Mouse (Mus musculus) layer of hippocampus, adult 9-11 months (tissue): ENCODE measurements around the gene Klhl26.

Source experiments
- DNase-seq: peaks from one replicate; pipeline ENCODE4 v3.0.0; 2022

The Klhl26 gene

DNA sequence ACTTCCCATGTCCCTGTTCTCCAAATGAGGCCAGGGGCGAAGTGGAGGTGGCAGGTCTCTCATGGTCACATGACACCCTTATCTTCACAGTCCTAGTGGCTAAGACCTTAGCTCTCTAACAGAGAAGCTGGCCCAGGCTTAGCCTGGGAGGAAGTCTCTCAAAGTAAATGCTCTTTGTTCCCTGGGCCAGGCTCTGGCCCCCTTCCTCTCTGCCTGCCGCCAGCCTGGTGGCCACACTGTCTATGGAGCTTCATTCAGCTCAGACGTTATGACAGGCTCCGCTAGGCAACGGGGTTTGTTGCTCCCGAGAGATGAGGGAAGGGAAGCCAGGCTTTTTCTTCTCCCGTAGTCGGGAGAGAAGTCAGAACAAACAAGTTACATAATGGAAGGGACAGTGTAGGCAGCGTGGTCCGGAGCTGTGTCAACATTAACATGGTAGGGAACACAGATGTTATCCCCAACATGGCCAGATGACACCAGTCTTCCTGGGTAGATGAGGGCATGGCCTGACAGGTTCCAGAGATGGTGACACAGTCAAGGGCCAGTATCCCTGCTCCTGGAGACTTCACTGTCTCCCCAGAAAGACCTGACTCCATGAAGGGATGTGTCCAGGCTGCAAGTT lies 7.4 kb downstream of the Klhl26 start:
- no peak for DNase-seq

- no peak for DNase-seq
Measured at GRCm38 (mm10) chr8:70468733-70469132, 8.0 kb downstream of the Klhl26 start.

DNA sequence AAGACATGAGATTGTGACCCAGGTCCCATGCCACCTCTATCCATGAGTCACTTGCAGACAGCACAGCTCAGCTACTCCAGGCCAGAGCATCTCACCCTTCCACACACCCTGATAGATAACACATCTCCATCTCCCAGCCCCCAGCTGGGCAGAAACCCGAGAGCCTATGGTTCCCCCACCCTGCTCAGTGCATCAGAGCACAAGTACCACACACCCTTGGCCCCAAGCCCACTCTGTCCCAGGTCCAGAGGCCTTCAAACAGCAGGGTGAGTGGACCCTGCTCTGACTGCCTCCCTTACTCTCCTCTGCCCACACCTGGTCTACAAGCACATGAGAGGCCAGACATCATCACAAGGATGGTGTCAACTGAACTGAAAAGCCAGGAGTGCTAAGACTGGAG lies 8.9 kb downstream of the Klhl26 start:
- no peak for DNase-seq

GRCm38 (mm10) chr8:70467229-70467725 lies 9.5 kb downstream of the Klhl26 start:
- no peak for DNase-seq

DNA sequence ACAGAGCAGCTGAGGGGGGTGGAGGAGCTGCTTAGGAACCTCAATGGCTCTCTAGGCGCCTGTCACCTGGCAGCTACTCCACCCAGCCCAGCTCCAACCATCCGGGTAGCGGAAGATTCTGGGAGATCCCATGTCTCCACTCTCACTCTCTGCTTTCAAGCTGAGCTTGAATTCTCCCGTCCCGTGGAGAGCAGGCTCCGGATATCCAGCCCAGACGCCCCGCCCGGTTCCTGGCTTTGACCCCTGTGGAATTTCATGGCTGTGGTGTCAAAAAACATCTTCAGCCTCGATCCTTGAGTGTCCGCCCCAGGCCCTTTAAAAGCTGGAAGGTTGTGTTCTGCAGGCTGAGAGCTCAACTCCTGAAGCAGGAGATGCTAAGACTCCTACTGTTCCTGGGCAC lies 10.0 kb downstream of the Klhl26 start:
- DNase-seq, result no peak

- DNase-seq, result no peak
Measured at GRCm38 (mm10) chr8:70466305-70466704, 10.5 kb downstream of the Klhl26 start.

- DNase-seq, result no peak
Measured at GRCm38 (mm10) chr8:70465701-70466100, 11.1 kb downstream of the Klhl26 start.

DNA sequence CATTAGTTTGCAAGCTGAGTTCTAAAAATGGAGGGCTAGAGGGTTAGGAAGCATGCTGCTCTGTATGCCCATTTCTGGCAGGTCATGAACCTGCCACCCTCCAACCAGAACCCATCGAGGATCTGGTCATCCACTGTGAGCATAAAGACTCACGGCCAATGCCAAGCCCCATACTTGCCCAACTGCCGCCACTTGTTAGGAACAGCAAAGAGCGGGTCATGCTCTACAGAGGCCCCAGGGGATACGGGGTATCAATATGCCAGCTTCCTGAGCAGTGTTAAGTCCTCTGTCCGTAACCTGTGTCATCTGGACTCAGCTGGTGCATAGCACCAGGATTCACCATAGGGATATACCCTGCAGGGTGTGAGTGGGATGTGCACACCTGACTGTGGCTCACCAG lies 12.6 kb downstream of the Klhl26 start:
- no peak for DNase-seq

- peak; percentile 88 for DNase-seq
Measured at GRCm38 (mm10) chr8:70463306-70463705, 13.5 kb downstream of the Klhl26 start.

DNA sequence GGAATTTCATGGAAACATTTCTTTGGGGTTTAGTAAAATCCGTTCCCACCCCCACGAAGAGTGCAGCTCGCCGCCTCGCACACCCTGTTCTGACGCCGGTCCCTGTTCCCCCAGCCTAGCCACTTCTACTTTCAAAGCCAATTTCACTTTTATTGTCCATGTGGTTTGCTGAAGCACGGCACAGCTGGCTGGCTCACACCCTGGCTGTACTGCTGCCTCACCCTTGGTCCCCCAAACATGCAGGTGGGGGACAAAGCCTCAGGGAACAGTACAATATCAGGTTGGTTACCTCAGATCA lies 14.3 kb downstream of the Klhl26 start:
- DNase-seq, result no peak

- no peak for DNase-seq
Measured at GRCm38 (mm10) chr8:70461765-70462515, 14.8 kb downstream of the Klhl26 start.

DNA sequence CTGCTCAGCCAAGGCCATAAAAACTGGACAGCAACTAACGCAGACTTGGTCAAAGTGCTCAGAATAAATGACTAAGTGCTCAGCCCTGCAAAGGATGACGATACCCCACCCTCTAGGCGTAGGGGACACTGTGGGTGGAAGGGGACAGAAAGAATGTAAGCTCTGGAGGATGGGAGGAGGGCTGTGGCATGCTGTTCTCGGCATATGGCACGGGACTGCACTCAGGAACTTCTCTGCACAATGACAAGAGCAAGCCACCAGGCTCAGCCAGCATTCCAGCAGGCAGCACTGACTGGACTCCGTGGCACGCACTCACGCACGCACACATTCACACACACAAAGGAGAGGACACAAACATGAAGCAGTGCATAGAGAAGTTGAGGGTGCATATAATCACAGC lies 16.2 kb downstream of the Klhl26 start:
- DNase-seq, result peak; percentile 67

- DNase-seq, result no peak
Measured at GRCm38 (mm10) chr8:70460199-70460598, 16.6 kb downstream of the Klhl26 start.

DNA sequence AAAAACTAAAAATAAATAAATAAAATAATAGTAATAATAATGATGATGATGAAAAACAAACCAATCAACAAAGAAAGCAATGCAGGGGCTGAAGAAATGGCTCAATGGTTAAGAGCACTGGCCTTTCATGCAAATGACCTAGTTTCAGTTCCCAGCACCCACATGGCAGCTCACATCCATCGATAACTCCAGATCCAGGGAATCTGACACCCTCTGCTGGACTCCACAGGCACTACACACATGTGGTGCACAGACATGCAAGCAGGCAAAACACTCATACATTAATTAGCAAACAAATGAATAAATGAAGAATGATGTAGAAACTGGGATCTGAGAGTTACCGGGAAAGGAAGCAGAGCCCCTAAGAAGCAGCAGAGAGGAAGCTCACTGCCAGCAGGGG lies 17.1 kb downstream of the Klhl26 start:
- no peak for DNase-seq

- no peak for DNase-seq
Measured at GRCm38 (mm10) chr8:70458462-70458861, 18.3 kb downstream of the Klhl26 start.

DNA sequence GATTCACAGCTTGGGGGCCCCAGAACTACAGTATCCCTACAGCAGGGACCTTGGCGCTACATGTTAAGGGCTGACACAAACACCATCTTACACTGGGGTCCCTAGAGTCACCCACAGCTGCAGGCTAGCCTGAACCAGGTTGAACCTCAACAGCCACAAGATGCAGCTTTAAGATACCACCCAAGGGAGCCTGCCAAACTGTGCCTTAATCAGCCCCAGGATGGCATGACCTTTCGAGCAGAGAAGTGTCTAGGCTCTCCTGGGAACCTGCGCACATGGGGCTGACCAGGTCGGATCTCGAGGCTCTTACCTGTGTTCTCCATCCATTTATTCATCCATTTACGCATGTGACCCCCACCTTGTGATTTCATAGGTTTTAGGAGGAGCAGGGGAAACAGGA lies 18.9 kb downstream of the Klhl26 start:
- DNase-seq, result no peak

DNA sequence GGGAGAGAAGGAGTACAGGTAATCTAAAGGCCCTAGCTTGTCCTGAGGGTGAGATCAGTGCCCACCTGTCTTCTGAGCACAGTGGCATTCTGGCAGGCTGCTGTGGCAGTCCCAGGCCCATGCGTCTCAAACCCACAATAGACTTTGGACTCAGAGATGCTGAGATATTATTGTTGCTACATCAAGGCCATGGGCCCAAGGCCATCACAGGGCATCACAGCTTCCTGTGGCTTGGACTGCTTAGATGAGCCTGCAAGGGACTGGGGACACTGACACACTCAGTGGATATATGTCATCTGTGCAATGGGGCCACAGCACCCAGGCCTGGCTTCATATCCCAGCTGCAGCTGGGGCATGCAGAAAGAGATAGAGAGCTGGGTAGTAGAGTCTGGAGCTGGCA lies 19.8 kb downstream of the Klhl26 start:
- no peak for DNase-seq

DNA sequence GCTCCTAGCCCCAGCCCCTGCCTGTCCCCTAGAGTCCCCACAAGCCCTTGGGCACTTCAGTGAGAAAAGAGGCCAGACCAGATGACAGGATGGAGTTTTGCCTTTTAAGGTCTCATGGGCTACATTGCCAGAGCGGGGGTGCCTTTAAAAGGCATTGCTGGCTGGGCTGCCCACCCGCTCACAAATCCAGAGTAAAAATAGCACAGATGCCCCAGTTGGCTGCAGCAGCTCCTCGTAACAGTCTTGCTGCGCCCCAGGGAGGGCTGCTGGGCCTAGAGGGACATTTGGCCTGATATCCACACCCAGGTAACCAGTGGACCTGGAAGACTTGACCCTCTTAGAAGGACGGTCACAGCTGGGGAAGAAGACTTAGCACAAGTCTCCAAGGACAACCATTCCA lies 22.9 kb downstream of the Klhl26 start:
- no peak for DNase-seq

DNA sequence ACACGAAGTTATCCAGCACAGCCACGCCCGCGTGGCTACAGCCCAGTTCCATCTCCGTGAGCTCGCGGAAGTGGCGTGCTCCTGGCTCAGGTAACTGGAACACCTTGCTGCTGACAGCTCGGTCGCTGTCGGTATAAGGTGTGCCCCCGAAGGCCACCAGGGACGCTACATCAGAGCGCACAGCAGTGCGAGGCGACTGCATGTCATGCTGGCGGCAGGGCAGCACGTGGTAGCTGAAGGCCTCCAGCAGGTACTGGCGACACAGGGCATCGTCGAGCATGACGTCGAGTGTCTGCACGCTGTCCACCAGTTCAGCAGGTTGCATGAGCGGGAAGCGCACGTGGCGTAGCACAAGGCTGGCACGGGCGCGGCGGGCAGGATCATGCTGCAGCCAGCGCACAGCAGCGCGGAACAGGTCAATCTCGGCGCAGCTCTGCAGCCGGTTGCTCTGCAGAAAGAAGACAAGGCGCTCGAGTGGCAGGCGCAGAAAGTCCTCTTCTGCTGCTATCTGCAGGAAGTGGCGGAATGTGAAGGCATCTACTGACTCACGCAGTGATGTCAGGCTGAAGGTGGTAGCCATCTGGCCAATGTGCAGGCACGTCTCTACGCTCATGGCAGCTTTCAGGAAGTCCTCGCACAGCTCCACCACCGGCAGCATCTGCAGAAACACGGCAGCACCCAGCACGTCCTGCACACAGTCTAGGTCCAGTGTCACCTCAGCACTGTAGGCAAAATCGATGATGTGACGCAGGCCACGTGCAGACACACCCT lies 24.4 kb downstream of the Klhl26 start:
- DNase-seq, result peak; percentile 62

GRCm38 (mm10) chr8:70447639-70448420 lies 28.9 kb downstream of the Klhl26 start:
- peak; percentile 46 for DNase-seq

- no peak for DNase-seq
Measured at GRCm38 (mm10) chr8:70445988-70446387, 30.8 kb downstream of the Klhl26 start.

- no peak for DNase-seq
Measured at GRCm38 (mm10) chr8:70443326-70443725, 33.4 kb downstream of the Klhl26 start.

- no peak for DNase-seq
Measured at GRCm38 (mm10) chr8:70441565-70441964, 35.2 kb downstream of the Klhl26 start.
